Mouse (Mus musculus) stomach, embryonic 14.5 days (tissue): Measurements from ENCODE around the gene Vav2. TPM values are rescaled to one million over a fixed set of nuclear protein-coding genes. Genes with fewer than 3 reads are reported as not detected.

Source experiments
- ATAC-seq: fragments of 200-750 bp; cut with Nextera tagmentation; 2 replicates; pipeline ENCODE4 v1.8.0; 2017; ENCODE audit warnings: low read depth, moderate TSS enrichment; ENCODE audit not compliant: insufficient number of reproducible peaks, insufficient read depth, low FRiP score
- H3K27ac ChIP-seq: fragments of 300-500 bp; sonication (generic); 2 replicates; pipeline ENCODE4 v1.5.1; 2014; ENCODE audit warnings: mild to moderate bottlenecking, low read length, moderate library complexity, mixed read lengths
- H3K27me3 ChIP-seq: fragments of 300-500 bp; sonication (generic); 2 replicates; pipeline ENCODE4 v1.6.1; 2014; ENCODE audit warnings: low read length, control low read depth, mixed read lengths; ENCODE audit not compliant: control insufficient read depth, insufficient read depth
- H3K36me3 ChIP-seq: fragments of 300-500 bp; sonication (generic); 2 replicates; pipeline ENCODE4 v1.6.1; 2014; ENCODE audit warnings: mild to moderate bottlenecking, control low read depth, low read length, moderate library complexity, mixed read lengths; ENCODE audit not compliant: control insufficient read depth, insufficient read depth
- H3K4me1 ChIP-seq: fragments of 300-500 bp; sonication (generic); 2 replicates; pipeline ENCODE4 v1.6.1; 2014; ENCODE audit warnings: low read length, control low read depth, mixed read lengths; ENCODE audit not compliant: control insufficient read depth, insufficient read depth
- H3K4me2 ChIP-seq: fragments of 300-500 bp; sonication (generic); replicated peaks from 2 replicates; pipeline ENCODE4 v1.6.1; 2014; ENCODE audit warnings: low read depth, low read length, control low read depth
- H3K4me3 ChIP-seq: fragments of 300-500 bp; sonication (generic); 2 replicates; pipeline ENCODE4 v1.5.1; 2014; ENCODE audit warnings: low read depth, low read length, control low read depth
- H3K9ac ChIP-seq: fragments of 300-500 bp; sonication (generic); replicated peaks from 2 replicates; pipeline ENCODE4 v1.6.1; 2014; ENCODE audit warnings: low read depth, mild to moderate bottlenecking, control low read depth, low read length, moderate library complexity, mixed read lengths
- H3K9me3 ChIP-seq: fragments of 300-500 bp; sonication (generic); 2 replicates; pipeline ENCODE4 v1.6.1; 2016; ENCODE audit warnings: low read depth, low read length, control low read depth; ENCODE audit not compliant: control insufficient read depth
- WGBS: fragments of 180-500 bp; shearing (Covaris S2); extraction: QIAGEN DNeasy Blood & Tissue Kit; methylation state at CpG from one replicate; pipeline ENCODE4 v1.1.7; 2014; 5-methylcytosine and 5-hydroxymethylcytosine counted together
- polyA plus RNA-seq: library from polyadenylated mRNA; unstranded; fragments of >200 nt; fragmentation: Nextera tagmentation; extraction: Ambion mirVana; gene quantifications from 2 replicates; pipeline ENCODE4 v1.2.1, GENCODE M21; 2014

Vav2 gene
- polyA plus RNA-seq, 1 experiment from 2014 or later = 7.6 TPM

DNA sequence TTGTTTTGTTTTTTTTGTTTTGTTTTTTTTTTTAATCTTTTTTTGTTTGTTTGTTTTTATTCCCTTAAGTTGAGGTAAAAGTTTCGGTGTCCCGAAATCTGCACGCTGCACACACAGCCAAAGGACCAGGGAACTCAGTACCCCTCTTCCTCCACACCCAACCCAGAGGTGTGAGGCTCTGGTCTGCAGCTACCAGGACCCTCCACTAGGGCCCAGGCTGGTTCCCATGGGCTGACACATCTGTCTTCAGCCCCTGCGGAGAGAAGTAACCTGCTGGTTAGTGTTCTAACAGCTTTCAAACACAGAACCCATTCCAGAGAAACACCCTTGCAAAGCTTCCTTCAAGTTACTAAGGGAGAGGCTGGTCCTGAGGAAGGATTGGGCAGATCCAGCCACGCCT, 20.9 kb upstream of the Vav2 start:
- Histone ChIP-seq H3K4me1 (0 out of 2 replicates have a peak, but pooled peaks cover 5% of the 10 kb centered on the region), H3K27me3 (no peaks in the 10 kb centered on the region), H3K4me3 (no peak overlapping the region), H3K36me3 (peaks cover 70% of the 10 kb centered on the region), H3K27ac (no peak overlapping the region), H3K9me3 (no peaks in the 10 kb centered on the region), H3K4me2 (no peak overlapping the region), H3K9ac (no peak overlapping the region)
- 87% methylated on average over 5 of the region's 5 CpGs for WGBS
- no peak for ATAC-seq

DNA sequence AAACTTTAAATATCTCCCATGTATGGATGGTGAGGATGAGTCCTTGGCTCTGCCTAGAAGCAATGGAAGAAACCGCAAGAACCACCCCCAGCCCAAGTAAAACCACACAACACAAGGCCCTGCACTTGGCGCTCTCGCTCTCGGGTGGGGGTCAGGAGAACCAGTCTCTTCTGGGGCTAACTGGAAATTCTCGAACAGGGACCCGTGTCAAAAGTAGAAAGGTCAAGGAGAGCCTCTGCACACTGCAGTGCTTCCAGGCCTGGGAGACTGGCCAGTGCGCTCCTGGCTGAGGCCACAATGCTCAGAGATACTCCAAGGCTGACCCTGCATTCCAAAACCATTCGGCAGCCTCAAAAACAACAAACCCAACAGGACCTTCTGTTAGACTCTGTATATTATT, 20.0 kb upstream of the Vav2 start:
- Histone ChIP-seq H3K9me3 (no peaks in the 10 kb centered on the region), H3K9ac (no peak overlapping the region), H3K36me3 (peaks cover 61% of the 10 kb centered on the region), H3K4me3 (no peak overlapping the region), H3K27ac (no peak overlapping the region), H3K4me1 (0 out of 2 replicates have a peak, but pooled peaks cover 6% of the 10 kb centered on the region), H3K4me2 (no peak overlapping the region), H3K27me3 (no peaks in the 10 kb centered on the region)
- ATAC-seq = no peak
- 93% methylated on average over 8 of the region's 8 CpGs for WGBS

DNA sequence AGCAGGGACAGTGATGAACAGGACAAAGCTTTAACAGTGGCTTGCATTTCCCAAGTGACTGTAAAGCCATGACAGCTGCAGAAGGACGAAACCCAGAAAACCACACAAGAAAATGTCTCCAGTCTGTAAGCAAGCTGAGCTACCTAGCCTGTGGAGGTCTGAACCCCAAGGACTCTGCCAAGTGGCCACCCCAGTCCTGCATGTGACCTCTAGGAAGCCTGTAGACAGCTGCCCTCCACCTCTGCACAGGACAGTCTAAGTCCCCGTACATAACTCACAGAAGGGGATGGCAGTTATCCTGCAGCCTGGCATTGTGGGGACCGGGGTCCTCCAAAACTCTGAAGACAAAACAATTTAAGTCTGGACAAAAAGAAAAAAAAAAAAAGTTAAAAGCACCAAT, 19.1 kb upstream of the Vav2 start:
- Histone ChIP-seq H3K27ac (no peak overlapping the region), H3K4me2 (no peak overlapping the region), H3K27me3 (no peaks in the 10 kb centered on the region), H3K36me3 (peaks cover 52% of the 10 kb centered on the region), H3K9me3 (no peaks in the 10 kb centered on the region), H3K4me3 (no peak overlapping the region), H3K4me1 (0 out of 2 replicates have a peak, but pooled peaks cover 6% of the 10 kb centered on the region), H3K9ac (no peak overlapping the region)
- no peak for ATAC-seq
- 83% methylated on average over 3 of the region's 3 CpGs for WGBS

DNA sequence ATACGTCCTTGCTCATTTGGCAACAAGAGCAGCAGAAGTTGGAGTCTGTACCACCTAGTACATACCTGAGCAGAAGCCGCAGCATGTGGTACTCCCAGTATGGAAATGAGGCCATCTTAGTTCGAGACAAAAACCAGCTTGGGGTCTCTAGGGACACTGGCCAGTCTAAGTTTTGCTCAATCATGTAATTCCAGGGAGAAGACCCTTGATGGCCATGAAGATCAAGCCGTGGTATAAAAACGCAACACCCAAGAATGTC, 16.5 kb upstream of the Vav2 start:
- H3K4me3 ChIP-seq = no peak overlapping the region
- H3K27me3 ChIP-seq = no peaks in the 10 kb centered on the region
- peak overlapping the region; percentile 77; the same call in 1 of the 2 replicates for H3K4me2 ChIP-seq
- H3K4me1 ChIP-seq = 0 out of 2 replicates have a peak, but pooled peaks cover 7% of the 10 kb centered on the region
- no peaks in the 10 kb centered on the region for H3K9me3 ChIP-seq
- no peak overlapping the region for H3K27ac ChIP-seq
- peaks cover 29% of the 10 kb centered on the region for H3K36me3 ChIP-seq
- 74% methylated on average over 5 of the region's 5 CpGs for WGBS
- no peak overlapping the region for H3K9ac ChIP-seq
- ATAC-seq = no peak

DNA sequence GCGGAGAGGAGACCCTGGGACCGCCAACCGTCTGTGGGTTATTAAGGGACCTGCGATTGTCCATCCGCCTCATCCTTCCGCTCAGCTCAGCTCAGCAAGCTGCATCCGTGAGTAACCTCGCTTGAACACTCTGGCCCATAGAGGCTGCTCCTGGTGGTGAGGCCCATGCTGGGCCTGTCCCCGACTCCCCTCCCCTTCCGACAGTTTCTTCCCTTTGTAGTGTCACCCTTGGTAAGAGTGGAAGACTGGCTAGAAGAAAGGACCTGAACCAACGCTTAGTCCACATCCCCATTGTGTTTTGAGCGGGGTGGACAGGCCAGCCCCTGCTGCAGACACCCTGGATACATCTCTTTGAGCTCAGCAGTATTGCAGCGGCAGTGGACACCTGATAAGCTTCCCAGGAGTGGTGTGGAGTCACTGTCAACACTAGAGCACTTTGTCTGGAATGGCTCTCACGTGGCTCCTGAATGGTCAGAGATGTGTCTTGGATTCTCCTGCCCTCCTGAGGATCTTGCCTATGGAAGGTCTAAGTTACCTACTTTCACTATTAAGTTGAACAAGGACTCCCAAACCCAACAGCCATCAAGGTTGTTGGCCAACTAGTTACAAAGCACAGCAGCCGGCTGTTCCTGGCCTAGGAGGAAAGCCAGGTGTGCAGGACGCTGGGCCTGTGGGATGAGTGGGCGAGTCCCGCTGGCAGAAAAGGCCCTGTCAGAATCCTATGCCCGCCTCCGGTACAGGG, 16.0 kb upstream of the Vav2 start:
- Histone ChIP-seq H3K36me3 (peaks cover 24% of the 10 kb centered on the region), H3K4me2 (peak overlapping the region; percentile 77), H3K9me3 (no peaks in the 10 kb centered on the region), H3K4me1 (0 out of 2 replicates have a peak, but pooled peaks cover 10% of the 10 kb centered on the region), H3K27ac (peak overlapping the region; percentile 61; the same call in 1 of the 2 replicates), H3K9ac (peak overlapping the region; percentile 48), H3K27me3 (no peaks in the 10 kb centered on the region), H3K4me3 (peak overlapping the region; percentile 55)
- ATAC-seq = peak; percentile 54; the same call in 1 of the 2 replicates
- 30% methylated on average over 20 of the region's 20 CpGs for WGBS

DNA sequence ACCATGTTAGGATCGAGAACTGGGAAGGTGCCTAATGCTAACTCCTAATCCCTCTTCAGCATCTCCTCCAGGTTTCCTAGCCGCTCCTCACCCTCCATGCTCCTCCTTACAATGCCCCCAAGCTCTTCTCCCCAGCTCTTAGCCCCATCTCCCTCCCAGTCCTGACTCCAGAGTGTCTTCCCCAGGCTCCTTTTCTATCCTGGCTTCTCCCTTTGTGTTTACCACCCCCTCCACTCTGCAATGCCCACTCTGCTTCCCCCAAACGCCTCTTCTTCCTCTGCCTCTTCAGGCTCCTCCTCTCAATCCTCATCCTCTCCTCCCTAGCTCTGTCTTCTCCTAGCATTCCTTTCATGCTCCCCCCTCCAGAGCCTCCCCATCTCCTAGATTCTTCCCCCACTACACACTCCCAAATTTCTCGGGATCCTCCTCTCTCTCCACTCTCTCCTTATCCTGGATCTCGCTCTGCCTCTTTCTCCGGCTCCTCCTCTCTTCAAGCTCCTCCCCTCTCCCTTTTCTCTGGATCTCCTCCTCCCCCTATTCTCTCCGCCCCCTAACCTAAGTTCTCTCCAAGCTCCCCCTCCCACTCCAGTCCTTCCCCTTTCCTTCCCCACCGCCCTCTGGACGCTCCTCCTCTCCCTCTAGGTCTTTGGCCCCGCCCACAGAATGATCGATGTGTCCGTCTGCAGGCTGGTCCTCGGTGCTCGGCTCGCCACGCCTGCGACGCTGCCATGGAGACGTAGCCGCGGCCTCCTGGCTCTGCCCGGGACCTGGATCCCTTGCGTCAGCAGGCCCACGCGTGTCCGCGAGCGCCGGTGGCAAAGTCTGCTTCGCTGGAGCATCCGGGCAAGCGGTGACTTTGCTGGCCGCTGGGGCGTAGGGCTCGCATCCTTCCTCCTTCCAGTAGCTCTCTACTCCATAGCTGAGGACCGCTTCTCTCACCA, 15.2 kb upstream of the Vav2 start, which contains the start of gene Brd3os:
TSS of gene Brd3os (plus strand) at position 558 of the 941 bp plus-strand sequence.
- peak; percentile 90 for ATAC-seq
- H3K4me1 ChIP-seq = 0 out of 2 replicates have a peak, but pooled peaks cover 10% of the 10 kb centered on the region
- H3K4me2 ChIP-seq = peak within 1 kb of the TSS; percentile 77
- H3K9me3 ChIP-seq = no peaks in the 10 kb centered on the region
- peaks cover 17% of the 10 kb centered on the region for H3K36me3 ChIP-seq
- H3K4me3 ChIP-seq = peak within 1 kb of the TSS; percentile 55
- peak within 1 kb of the TSS; percentile 48 for H3K9ac ChIP-seq
- H3K27me3 ChIP-seq = no peaks in the 10 kb centered on the region
- 2% methylated on average over 36 of the region's 36 CpGs for WGBS
- H3K27ac ChIP-seq = peak within 1 kb of the TSS; percentile 84; the same call in 1 of the 2 replicates

DNA sequence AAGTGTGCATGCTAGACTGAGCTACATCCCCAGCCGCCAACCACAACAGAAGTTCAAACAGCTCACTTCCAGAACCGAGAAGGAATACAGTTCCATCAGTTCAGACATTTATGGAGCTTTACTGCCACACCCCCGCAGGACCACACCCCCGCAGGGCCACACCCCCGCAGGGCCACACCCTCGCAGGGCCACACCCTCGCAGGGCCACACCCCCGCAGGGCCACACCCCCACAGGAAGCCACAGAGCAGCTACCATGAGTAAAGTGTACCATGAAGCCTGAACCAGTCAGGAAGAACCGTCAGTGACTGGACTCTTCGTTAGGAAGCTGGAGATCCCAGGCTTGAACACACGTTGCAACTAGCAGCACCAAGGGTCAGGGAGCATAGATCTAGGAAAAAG, 11.4 kb upstream of the Vav2 start:
- WGBS = 19% methylated on average over 11 of the region's 11 CpGs
- H3K4me1 ChIP-seq = 0 out of 2 replicates have a peak, but pooled peaks cover 9% of the 10 kb centered on the region

DNA sequence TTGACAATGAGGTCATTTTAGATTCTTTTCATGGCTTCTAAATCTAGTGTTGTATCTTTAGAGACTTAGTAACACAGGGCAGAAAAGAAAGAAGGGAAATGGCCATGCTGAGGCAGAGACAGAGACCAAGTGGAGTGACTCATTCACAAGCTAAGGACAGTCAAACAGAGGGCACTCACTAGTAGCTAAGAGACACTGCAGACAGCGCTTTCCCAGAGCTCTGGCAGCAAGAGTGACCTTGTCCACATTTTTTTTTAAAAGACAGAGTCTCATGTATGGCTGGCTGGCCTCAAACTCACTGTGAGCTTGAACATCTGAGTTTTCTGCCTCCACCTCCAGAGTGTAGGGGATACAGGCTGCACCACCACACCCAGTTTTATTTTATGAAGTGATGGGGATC, 11.0 kb upstream of the Vav2 start:
- 50% methylated on average over 1 of the region's 1 CpGs for WGBS
- H3K9me3 ChIP-seq = no peaks in the 10 kb centered on the region
- 0 out of 2 replicates have a peak, but pooled peaks cover 7% of the 10 kb centered on the region for H3K4me1 ChIP-seq
- no peak overlapping the region for H3K27ac ChIP-seq
- no peak overlapping the region for H3K4me3 ChIP-seq
- no peak for ATAC-seq
- H3K27me3 ChIP-seq = no peaks in the 10 kb centered on the region
- no peaks in the 10 kb centered on the region for H3K36me3 ChIP-seq
- H3K9ac ChIP-seq = no peak overlapping the region
- no peak overlapping the region for H3K4me2 ChIP-seq

More for the DNA sequence above, 11.4 kb upstream of the Vav2 start:
- ATAC-seq = no peak
- Histone ChIP-seq H3K4me2 (no peak overlapping the region), H3K36me3 (no peaks in the 10 kb centered on the region), H3K9ac (no peak overlapping the region), H3K27me3 (no peaks in the 10 kb centered on the region), H3K27ac (no peak overlapping the region), H3K4me3 (no peak overlapping the region), H3K9me3 (no peaks in the 10 kb centered on the region)
